Comparison of ENCODE assay signal across 10 mouse cellular contexts in genomic region chr19:41313663-41314062, GRCm38 (mm10). TPM values are rescaled to one million over a fixed set of nuclear protein-coding genes. Genes with fewer than 3 reads are reported as not detected.
DNase-seq lines count a peak whose midpoint lies in the region; ATAC-seq and TF ChIP-seq lines count a peak whose summit lies in the region.
"Had no signal": no experiment of that assay in that cellular context is flagged by ENCODE, and none has a peak within 500 bp of the region (broad histone marks: within the 10 kb centered on the region; RNA-seq: fewer than 3 reads in every experiment).

No protein-coding gene starts in this region.

- H3K4me3 ChIP-seq in E14TG2a.4 (replicated peaks; ENCODE audit: low read length): no peak overlapping the region
- H3K4me3 ChIP-seq in bone marrow, adult 2 months (replicated peaks; ENCODE audit: control insufficient read depth, low read depth, low read length): no peak overlapping the region
- no peak overlapping the region for H3K4me3 ChIP-seq in forebrain, embryonic 16.5 days (replicated peaks; ENCODE audit: low read length)
- H3K4me3 ChIP-seq: liver, embryonic 13.5 days had no signal

- peak; percentile 20 for DNase-seq in layer of hippocampus, adult 11-12 months (ENCODE audit: low spot score)
- DNase-seq in layer of hippocampus, postnatal 14 days (ENCODE audit: low spot score in 2 of 2): no peak
- DNase-seq in left cerebral cortex, adult 9 months (ENCODE audit: low spot score in 2 of 2): no peak
- no peak for DNase-seq in spleen, postnatal 14 days (ENCODE audit: low spot score in 2 of 2)
- DNase-seq: heart, postnatal 36 days; liver, embryonic 13.5 days had no signal

- no peaks in the 10 kb centered on the region for H3K9me3 ChIP-seq in E14TG2a.4 (ENCODE audit: low read length)
- H3K9me3 ChIP-seq in forebrain, embryonic 16.5 days (ENCODE audit: control insufficient read depth, low read length): no peaks in the 10 kb centered on the region
- H3K9me3 ChIP-seq: liver, embryonic 13.5 days had no signal

- TF ChIP-seq CTCF in E14TG2a.4 (conservative IDR thresholded peaks at IDR 0.05; ENCODE audit: low read length): peak; percentile 79
- peak; percentile 48 for TF ChIP-seq CTCF in bone marrow, adult 2 months (IDR thresholded peaks at IDR 0.05; ENCODE audit: control insufficient read depth, insufficient read depth, low read length)

- H3K27me3 ChIP-seq in E14TG2a.4 (ENCODE audit: insufficient read depth, low read length): peaks cover 21% of the 10 kb centered on the region
- H3K27me3 ChIP-seq in forebrain, embryonic 16.5 days (replicated peaks; ENCODE audit: control insufficient read depth, insufficient read depth, low read length): no peaks in the 10 kb centered on the region
- H3K27me3 ChIP-seq: liver, embryonic 13.5 days had no signal

- TF ChIP-seq POLR2A in bone marrow, adult 2 months (IDR thresholded peaks at IDR 0.05; ENCODE audit: borderline replicate concordance, control insufficient read depth, low read depth, low read length): no peak

- H3K9ac ChIP-seq in forebrain, embryonic 16.5 days (replicated peaks; ENCODE audit: low read depth, low read length): no peak overlapping the region
- H3K9ac ChIP-seq: liver, embryonic 13.5 days had no signal

- 23% methylated on average over 6 of the region's 6 CpGs for WGBS in bone marrow, adult 2 months
- 20% methylated on average over 6 of the region's 6 CpGs for WGBS in forebrain, embryonic 16.5 days

- H3K4me1 ChIP-seq in E14TG2a.4 (replicated peaks; ENCODE audit: low read depth, low read length): peaks cover 7% of the 10 kb centered on the region; the same call in 1 of the 2 replicates
- no peaks in the 10 kb centered on the region for H3K4me1 ChIP-seq in bone marrow, adult 2 months (ENCODE audit: control insufficient read depth, insufficient read depth, low read length)
- 0 out of 2 replicates have a peak, but pooled peaks cover 3% of the 10 kb centered on the region for H3K4me1 ChIP-seq in forebrain, embryonic 16.5 days (replicated peaks; ENCODE audit: control insufficient read depth, insufficient read depth, low read length)

- H3K4me2 ChIP-seq in forebrain, embryonic 16.5 days (ENCODE audit: low read length): no peak overlapping the region
- H3K4me2 ChIP-seq: liver, embryonic 13.5 days had no signal

- H3K36me3 ChIP-seq in E14TG2a.4 (ENCODE audit: insufficient read depth, low read length): no peaks in the 10 kb centered on the region
- no peaks in the 10 kb centered on the region for H3K36me3 ChIP-seq in forebrain, embryonic 16.5 days (ENCODE audit: control insufficient read depth, insufficient read depth)
- H3K36me3 ChIP-seq: liver, embryonic 13.5 days had no signal

- peak; percentile 27; the same call in 1 of the 2 replicates for ATAC-seq in monocyte, adult 5-6 weeks (replicated peaks; ENCODE audit: insufficient number of reproducible peaks, low FRiP score, low TSS enrichment, poor library complexity, severe bottlenecking)
- ATAC-seq in forebrain, embryonic 16.5 days: no peak

- H3K27ac ChIP-seq in bone marrow, adult 2 months (ENCODE audit: control insufficient read depth, insufficient read depth, low read depth, low read length, poor library complexity): no peak overlapping the region
- no peak overlapping the region for H3K27ac ChIP-seq in forebrain, embryonic 16.5 days (ENCODE audit: low read length)
- H3K27ac ChIP-seq: liver, embryonic 13.5 days had no signal

RNA-seq across cellular contexts. Expression of gene Tm9sf3, which starts 49.9 kb away (rescaled TPM):
- total RNA-seq in layer of hippocampus, postnatal 14 days (2021): 100 to 1,000 TPM; 130 to 136 TPM
- 19.7 and 38.0 TPM in 2 replicates for polyA plus RNA-seq in bone marrow, adult 2 months (2011; ENCODE audit: insufficient read depth, insufficient read length, low replicate concordance, missing spikeins)
- total RNA-seq in monocyte, adult 5-6 weeks (2017): 280 to 327 TPM (median 321 TPM) in 3 replicates
- polyA plus RNA-seq in forebrain, embryonic 16.5 days (2015; fragmentation: Nextera tagmentation; extraction: Ambion mirVana): 88.7 and 104 TPM in 2 replicates
